Mouse (Mus musculus) ES-Bruce4 (cell line): Measurements from ENCODE around the gene Dpf2.

ENCODE experiments used
- CTCF ChIP-seq: IDR thresholded peaks from one replicate; pipeline ENCODE4 v1.8.1; 2011; ENCODE audit warnings: low read depth, low read length
- EP300 ChIP-seq: IDR thresholded peaks from 2 replicates; pipeline ENCODE4 v1.6.1; 2011; ENCODE audit warnings: low read depth, low read length; ENCODE audit not compliant: insufficient read depth

GRCm38 (mm10) chr19:5957371-5957770 lies 44.6 kb upstream of the Dpf2 start:
- TF ChIP-seq EP300 (no peak), CTCF (no peak)
